Mouse (Mus musculus) cortical plate, adult 2 months (tissue): ENCODE measurements at regions not wholly inside any gene's neighbourhood (a gene's known extent, or its start where the extent isn't known, plus 50 kb on each side); places are given as distances from the start of the nearest gene placed in this dataset.
A peak's percentile ranks its signal among the peaks of the same experiment; 100 is the strongest.

Experiments used
- H3K27ac ChIP-seq: fragments of 200-500 bp; 2 replicates; pipeline ENCODE4 v1.5.1; 2012; ENCODE audit warnings: low read length, control low read depth, inconsistent platforms; ENCODE audit not compliant: insufficient read depth
- H3K4me1 ChIP-seq: fragments of 200-500 bp; 2 replicates; pipeline ENCODE4 v1.6.1; 2011; ENCODE audit warnings: low read length; ENCODE audit not compliant: control insufficient read depth, insufficient read depth
- H3K4me3 ChIP-seq: fragments of 200-500 bp; 2 replicates; pipeline ENCODE4 v1.5.1; 2011; ENCODE audit warnings: mild to moderate bottlenecking, low read length, control low read depth; ENCODE audit not compliant: insufficient read depth
- CTCF ChIP-seq: fragments of 200-500 bp; IDR thresholded peaks from 2 replicates; pipeline ENCODE4 v1.5.1; 2011; ENCODE audit warnings: mild to moderate bottlenecking, control low read depth, low read length; ENCODE audit not compliant: insufficient read depth; ENCODE audit errors: extremely low read depth
- POLR2A ChIP-seq: fragments of 200-500 bp; IDR thresholded peaks from 2 replicates; pipeline ENCODE4 v1.6.1; 2011; ENCODE audit warnings: mild to moderate bottlenecking, low read length, control low read depth; ENCODE audit not compliant: insufficient read depth; ENCODE audit errors: extremely low read depth

DNA sequence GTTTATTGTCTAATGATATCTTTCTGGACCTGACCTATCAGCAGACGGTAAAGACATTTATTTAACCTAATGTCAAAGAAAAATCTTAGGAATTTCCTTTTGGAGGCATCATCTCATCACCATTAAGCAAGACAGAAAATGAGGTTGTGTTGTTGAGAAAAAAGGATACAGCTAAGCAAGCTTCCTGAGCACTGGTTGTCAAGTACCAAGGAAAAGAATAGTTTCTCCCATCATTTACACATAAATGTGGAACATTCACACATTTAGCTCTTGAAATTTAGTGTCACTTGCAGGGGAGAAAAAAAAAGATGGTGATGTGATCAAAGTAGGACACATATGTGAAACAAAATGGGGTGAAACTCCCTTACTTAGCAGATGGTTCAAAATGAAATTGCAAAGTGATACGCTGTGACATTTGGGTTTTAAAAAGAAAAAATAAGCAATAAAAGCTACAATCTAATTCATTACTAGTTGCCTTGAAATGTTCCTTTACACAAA lies 157.7 kb upstream of the 1700009N14Rik start:
- Histone ChIP-seq H3K4me3 (no peak overlapping the region), H3K27ac (no peak overlapping the region), H3K4me1 (no peaks in the 10 kb centered on the region)
- no peak for TF ChIP-seq POLR2A
- no peak for TF ChIP-seq CTCF

DNA sequence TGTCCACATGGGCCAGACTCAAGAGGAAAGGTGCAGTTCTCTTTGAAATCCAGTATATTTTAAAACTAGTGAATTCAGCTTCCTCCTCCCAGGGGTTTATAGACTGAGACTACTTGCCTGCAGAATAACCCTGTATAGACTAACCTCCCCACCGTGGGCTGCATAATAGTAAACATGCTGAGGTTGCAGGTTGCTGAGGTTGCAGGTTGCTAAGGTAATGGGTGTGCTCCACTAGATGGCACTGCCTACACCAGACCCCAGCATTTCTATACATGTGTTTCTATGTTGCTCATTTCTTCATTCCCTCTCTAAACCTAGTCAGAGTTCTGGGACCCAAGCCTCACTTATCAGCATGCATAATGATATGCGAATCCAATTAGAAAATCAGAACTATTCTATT lies 140.0 kb upstream of the 1700009N14Rik start:
- no peak for TF ChIP-seq POLR2A
- 0 out of 2 replicates have a peak, but pooled peaks have one; percentile 9 for TF ChIP-seq CTCF
- H3K27ac ChIP-seq, result no peak overlapping the region
- H3K4me3 ChIP-seq, result no peak overlapping the region
- H3K4me1 ChIP-seq, result no peaks in the 10 kb centered on the region

DNA sequence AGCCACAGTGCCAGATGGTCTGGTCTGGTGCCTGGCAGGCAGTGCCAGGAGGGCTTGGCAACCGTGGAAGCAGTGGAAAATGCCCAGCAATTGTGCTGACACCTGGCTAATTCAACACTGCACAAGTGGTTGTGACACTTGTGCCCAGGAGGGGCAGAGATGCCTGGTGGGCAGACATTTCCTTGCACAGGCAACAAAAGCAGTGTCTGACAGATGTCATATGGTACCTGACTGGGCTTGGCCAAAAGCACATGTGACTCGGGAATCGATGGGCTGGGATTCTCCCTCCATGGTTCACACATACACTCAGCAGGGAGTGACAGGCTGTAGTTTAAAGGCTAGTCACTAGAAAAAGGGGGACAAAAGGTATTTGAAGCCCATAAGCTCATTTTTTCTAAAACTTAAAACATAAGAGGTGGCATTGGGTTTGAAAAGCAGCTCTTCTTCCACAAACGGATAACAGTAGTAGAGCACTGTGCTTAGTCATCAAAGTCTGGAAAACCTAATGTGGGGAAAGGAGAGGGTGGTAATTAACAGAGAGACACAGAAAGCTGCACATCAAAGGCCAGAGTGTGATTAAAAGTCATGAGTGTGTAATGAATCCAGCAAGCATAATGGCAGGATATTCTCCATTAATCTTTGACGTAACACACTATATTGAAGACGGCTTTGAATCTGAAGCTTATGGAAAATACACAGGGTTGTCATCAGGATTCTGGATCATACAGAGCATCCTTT lies 105.5 kb upstream of the 1700009N14Rik start:
- H3K27ac ChIP-seq, result no peak overlapping the region
- TF ChIP-seq POLR2A, result no peak
- no peak for TF ChIP-seq CTCF
- H3K4me1 ChIP-seq, result no peaks in the 10 kb centered on the region
- H3K4me3 ChIP-seq, result no peak overlapping the region

DNA sequence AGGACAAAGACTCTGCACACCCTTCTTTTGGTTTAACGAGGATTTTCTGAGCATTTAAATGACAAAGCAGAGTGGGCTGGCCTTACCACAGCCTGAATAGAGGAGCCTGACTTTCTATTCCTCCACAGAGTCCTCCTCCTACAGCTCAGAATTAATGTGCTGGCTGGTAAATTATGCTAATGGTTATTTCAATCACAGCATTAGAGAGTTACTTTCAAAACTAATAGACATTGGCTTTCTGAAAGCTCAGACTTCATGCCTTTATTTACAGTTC lies 105.0 kb upstream of the 1700009N14Rik start:
- no peaks in the 10 kb centered on the region for H3K4me1 ChIP-seq
- no peak overlapping the region for H3K27ac ChIP-seq
- TF ChIP-seq CTCF, result no peak
- no peak for TF ChIP-seq POLR2A
- no peak overlapping the region for H3K4me3 ChIP-seq

GRCm38 (mm10) chr4:39368159-39368558 lies 81.9 kb upstream of the 1700009N14Rik start:
- H3K4me3 ChIP-seq, result no peak overlapping the region
- no peaks in the 10 kb centered on the region for H3K4me1 ChIP-seq
- TF ChIP-seq CTCF (peak; percentile 13; the same call in 1 of the 2 replicates), POLR2A (no peak)
- H3K27ac ChIP-seq, result no peak overlapping the region

GRCm38 (mm10) chr4:39380771-39381170 lies 69.3 kb upstream of the 1700009N14Rik start:
- Histone ChIP-seq H3K4me3 (no peak overlapping the region), H3K4me1 (no peaks in the 10 kb centered on the region), H3K27ac (no peak overlapping the region)
- TF ChIP-seq CTCF (no peak), POLR2A (no peak)

DNA sequence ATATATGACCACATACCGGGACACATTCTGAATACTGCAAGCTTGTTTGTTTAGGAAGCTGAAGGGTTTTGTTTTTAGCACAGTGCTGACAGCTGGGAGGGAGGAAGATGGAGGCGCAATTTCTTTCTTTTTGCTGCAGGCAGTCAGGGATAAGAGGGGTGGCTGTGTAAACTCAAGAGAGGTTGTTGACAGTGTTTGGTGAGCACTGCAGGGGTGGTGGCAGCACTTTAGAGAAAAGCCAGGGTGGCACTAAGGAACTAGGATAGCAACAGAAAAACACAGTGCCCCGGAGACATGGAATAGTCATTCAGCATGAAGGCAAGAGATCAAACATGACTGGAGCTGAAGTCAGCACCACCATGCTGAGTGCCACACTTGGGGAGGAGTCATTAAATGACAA lies 51.9 kb upstream of the 1700009N14Rik start:
- Histone ChIP-seq H3K4me3 (no peak overlapping the region), H3K4me1 (no peaks in the 10 kb centered on the region), H3K27ac (0 out of 2 replicates have a peak overlapping the region, but pooled peaks have one; percentile 12)
- TF ChIP-seq CTCF, result no peak
- no peak for TF ChIP-seq POLR2A
